Mouse (Mus musculus) MEL (cell line): ENCODE data around the gene S100a13.

Experiments used
- BHLHE40 ChIP-seq: IDR thresholded peaks from 2 replicates; pipeline ENCODE4 v1.6.1; 2012; ENCODE audit warnings: low read depth, mild to moderate bottlenecking, inconsistent platforms, low read length, improper control_type of control experiment, borderline replicate concordance
- CTCF ChIP-seq, 3 experiments: IDR thresholded peaks in 2 of 3; conservative IDR thresholded peaks in 1 of 3; 2 replicates each; pipeline ENCODE4 v1.5.1; 2011 to 2012; ENCODE audit warnings: low read length in 3 of 3, low read depth in 2 of 3, mild to moderate bottlenecking in 2 of 3, improper control_type of control experiment in 1 of 3, inconsistent platforms in 1 of 3, mixed read lengths in 1 of 3, moderate library complexity in 1 of 3; ENCODE audit not compliant: control insufficient read depth in 1 of 3, insufficient read depth in 1 of 3, poor library complexity in 1 of 3, severe bottlenecking in 1 of 3
- GATA1 ChIP-seq: IDR thresholded peaks from 2 replicates; pipeline ENCODE4 v1.6.1; 2011; ENCODE audit warnings: low read depth, low read length, improper control_type of control experiment
- JUND ChIP-seq: IDR thresholded peaks from 2 replicates; pipeline ENCODE4 v1.6.1; 2011; ENCODE audit warnings: low read depth, mild to moderate bottlenecking, improper control_type of control experiment, low read length
- MYC ChIP-seq: IDR thresholded peaks from 2 replicates; pipeline ENCODE4 v1.6.1; 2011; ENCODE audit warnings: low read depth, mild to moderate bottlenecking, low read length, improper control_type of control experiment, moderate library complexity
- RAD21 ChIP-seq: IDR thresholded peaks from 2 replicates; pipeline ENCODE4 v1.6.1; 2011; ENCODE audit warnings: mild to moderate bottlenecking, low read depth, low read length, improper control_type of control experiment
- SMC3 ChIP-seq: IDR thresholded peaks from 2 replicates; pipeline ENCODE4 v1.6.1; 2011; ENCODE audit warnings: low read depth, low read length, improper control_type of control experiment
- TBP ChIP-seq: IDR thresholded peaks from 2 replicates; pipeline ENCODE4 v1.8.0; 2011; ENCODE audit warnings: low read depth, low read length, improper control_type of control experiment
- TCF12 ChIP-seq: IDR thresholded peaks from 2 replicates; pipeline ENCODE4 v1.6.1; 2014; ENCODE audit warnings: low read depth, mild to moderate bottlenecking, inconsistent platforms, low read length, improper control_type of control experiment, moderate library complexity
- USF1 ChIP-seq: IDR thresholded peaks from 2 replicates; pipeline ENCODE4 v1.6.1; 2014; ENCODE audit warnings: low read depth, mild to moderate bottlenecking, inconsistent platforms, low read length, improper control_type of control experiment, moderate library complexity
- ZNF384 ChIP-seq: IDR thresholded peaks from 2 replicates; pipeline ENCODE4 v1.6.1; 2012; ENCODE audit warnings: low read depth, mild to moderate bottlenecking, inconsistent platforms, low read length, improper control_type of control experiment

- no peak for TF ChIP-seq MYC
- no peak for TF ChIP-seq CTCF (IDR thresholded peaks at IDR 0.05 in 2 of 3, conservative IDR thresholded peaks at IDR 0.05 in 1 of 3; ENCODE audit: control insufficient read depth in 1 of 3, insufficient read depth in 1 of 3, low read depth in 2 of 3, low read length in 3 of 3, poor library complexity in 1 of 3, severe bottlenecking in 1 of 3)
- TF ChIP-seq BHLHE40: no peak
- TF ChIP-seq ZNF384: no peak
- TF ChIP-seq USF1: no peak
- TF ChIP-seq RAD21: no peak
- no peak for TF ChIP-seq TBP
- no peak for TF ChIP-seq GATA1
- no peak for TF ChIP-seq TCF12
- no peak for TF ChIP-seq JUND
- no peak for TF ChIP-seq SMC3
Observed at GRCm38 (mm10) chr3:90495850-90496525, 18.2 kb upstream of the S100a13 start.
